ENCODE assay signal across 8 mouse cellular contexts in genomic region chr5:124024677-124025076, GRCm38 (mm10). TPM values are rescaled to one million over a fixed set of nuclear protein-coding genes. Genes with fewer than 3 reads are reported as not detected.
A peak's percentile ranks its signal among the peaks of the same experiment; 100 is the strongest.
DNase-seq lines count a peak whose midpoint lies in the region; ATAC-seq lines count a peak whose summit lies in the region.

No protein-coding gene starts in this region.

- no peak overlapping the region for H3K4me2 ChIP-seq in forebrain, embryonic 12.5 days

- no peaks in the 10 kb centered on the region for H3K27me3 ChIP-seq in forebrain, embryonic 12.5 days

- H3K79me2 ChIP-seq in macrophage (ENCODE audit: inconsistent target), result peaks cover 96% of the 10 kb centered on the region

- no peak overlapping the region for H3K9ac ChIP-seq in forebrain, embryonic 12.5 days

- peaks cover 12% of the 10 kb centered on the region for H3K36me3 ChIP-seq in forebrain, embryonic 12.5 days (replicated peaks)
- no peaks in the 10 kb centered on the region for H3K36me3 ChIP-seq in macrophage (ENCODE audit: inconsistent target)

- no peak overlapping the region for H3K4me3 ChIP-seq in forebrain, embryonic 12.5 days (replicated peaks)
- H3K4me3 ChIP-seq in macrophage (ENCODE audit: inconsistent target), result no peak overlapping the region

- WGBS in forebrain, embryonic 12.5 days, result 79% methylated on average over 6 of the region's 6 CpGs
- 87% methylated on average over 5 of the region's 6 CpGs for WGBS in macrophage (ENCODE audit: missing documents)

- no peak for ATAC-seq in forebrain, embryonic 12.5 days (ENCODE audit: low FRiP score)

- no peaks in the 10 kb centered on the region for H3K9me3 ChIP-seq in forebrain, embryonic 12.5 days

- peak; percentile 89 to 92 for DNase-seq in adrenal gland, adult (ENCODE audit: inconsistent age in 2 of 2, low spot score in 1 of 2)
- no peak for DNase-seq in adrenal gland, postnatal 4 days (ENCODE audit: low spot score in 2 of 2)
- DNase-seq in adipocyte (ENCODE audit: low spot score), result peak; percentile 55
- DNase-seq in urinary bladder, adult 2 months (ENCODE audit: low spot score), result no peak
- DNase-seq in spleen, adult 12 weeks (ENCODE audit: low spot score), result no peak
- DNase-seq in gastrocnemius, adult 8-10 months (ENCODE audit: low spot score in 2 of 2), result no peak

- peak overlapping the region; percentile 65 for H3K27ac ChIP-seq in forebrain, embryonic 12.5 days
- H3K27ac ChIP-seq in macrophage, result peak overlapping the region; percentile 78

- H3K4me1 ChIP-seq in forebrain, embryonic 12.5 days, result peaks cover 76% of the 10 kb centered on the region

RNA-seq across cellular contexts. Expression of gene Vps37b, which starts 7.4 kb away (rescaled TPM):
- 10 to 100 TPM; 61.4 to 64.1 TPM for total RNA-seq in adrenal gland, postnatal 4 days (2021)
- 70.5 and 73.4 TPM in 2 replicates for polyA plus RNA-seq in forebrain, embryonic 12.5 days (2016; fragmentation: Nextera tagmentation; extraction: Ambion mirVana)
- total RNA-seq in macrophage (2018; cell fraction: chromatin; rRNA removed), result 10 to 100 TPM in 18 of 26 experiments, 1 to 10 TPM in 8; 2.8 to 36.2 (median 19.1) TPM
- total RNA-seq in macrophage (2018; cell fraction: cytosol; rRNA removed), result 10 to 100 TPM; 16.0 to 47.4 (median 23.1) TPM
- total RNA-seq in macrophage (2018; cell fraction: nucleus; rRNA removed), result 10 to 100 TPM; 11.7 to 48.2 (median 24.6) TPM
- 13.1 to 27.6 TPM (median 22.7 TPM) in 3 replicates for polyA plus RNA-seq in macrophage (2018)
- 34.2 and 38.8 TPM in 2 replicates for polyA plus RNA-seq in urinary bladder, adult 2 months (2012; rRNA removed)
- 1 to 10 TPM; 4.6 to 6.2 (median 5.1) TPM for total RNA-seq in gastrocnemius, adult 8-10 months (2022)

RNA-seq across cellular contexts. Expression of gene Hip1r, which starts 51.2 kb away (rescaled TPM):
- 10 to 100 TPM; 16.3 to 23.6 TPM for total RNA-seq in adrenal gland, postnatal 4 days (2021)
- polyA plus RNA-seq in forebrain, embryonic 12.5 days (2016; fragmentation: Nextera tagmentation; extraction: Ambion mirVana), result 16.0 and 17.9 TPM in 2 replicates
- total RNA-seq in macrophage (2018; cell fraction: chromatin; rRNA removed), result 1 to 10 TPM in 6 of 26 experiments, under 1 TPM in 19, not detected in 1; 0.13 to 3.3 (median 0.47) TPM
- total RNA-seq in macrophage (2018; cell fraction: cytosol; rRNA removed), result under 1 TPM; 0.03 to 0.86 (median 0.15) TPM
- total RNA-seq in macrophage (2018; cell fraction: nucleus; rRNA removed), result 1 to 10 TPM in 6 of 26 experiments, under 1 TPM in 17, not detected in 3; 0.07 to 2.4 (median 0.52) TPM
- 0.04 to 0.47 TPM (median 0.21 TPM) in 3 replicates for polyA plus RNA-seq in macrophage (2018)
- 53.9 and 54.0 TPM in 2 replicates for polyA plus RNA-seq in urinary bladder, adult 2 months (2012; rRNA removed)
- 10 to 100 TPM in 2 of 4 experiments, 1 to 10 TPM in 2; 8.7 to 15.9 (median 11.4) TPM for total RNA-seq in gastrocnemius, adult 8-10 months (2022)

Comparison
In these comparisons a context has a peak if more than half of its experiments do, and no peak if none do; other contexts are left out.
1. DNase-seq: peak in adrenal gland, adult (2 of 2) and adipocyte (single experiment); none in adrenal gland, postnatal 4 days (0 of 2), urinary bladder, adult 2 months (single experiment), spleen, adult 12 weeks (single experiment) and gastrocnemius, adult 8-10 months (0 of 2).
2. RNA of gene Hip1r, which starts 51.2 kb away (polyA plus RNA-seq): 53.9 to 54.0 TPM in urinary bladder, adult 2 months and 16.0 to 17.9 TPM in forebrain, embryonic 12.5 days; 0.04 to 0.47 TPM in macrophage; every median in the first group is over 10 times any median in the second.